Mouse (Mus musculus): Measurements from ENCODE around the gene Ccdc107.

The Ccdc107 gene

DNA sequence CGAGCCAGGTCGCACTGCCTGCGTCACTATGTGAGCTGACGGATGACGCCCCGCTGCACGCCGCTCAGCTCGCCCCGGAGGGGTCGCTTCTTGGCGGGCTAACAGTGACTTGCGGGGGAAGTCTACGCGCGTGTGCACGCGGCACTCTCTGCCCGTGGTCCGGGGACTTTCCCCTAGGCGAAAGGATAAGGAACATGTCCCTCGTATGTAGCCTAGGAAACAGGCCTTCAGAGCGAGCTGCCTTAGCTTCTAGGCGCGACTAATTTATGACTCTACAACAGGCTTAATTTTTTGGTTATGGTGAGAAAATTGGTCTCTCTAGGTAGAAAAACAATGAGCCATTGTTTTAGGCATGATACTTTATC is at the start of gene Ccdc107:
Gene Ccdc107, plus strand, starts transcription at position 80 of the 365 bp plus-strand sequence.
- DNase-seq (ENCODE audit: low read depth, low spot score), result peak; percentile 98

DNA sequence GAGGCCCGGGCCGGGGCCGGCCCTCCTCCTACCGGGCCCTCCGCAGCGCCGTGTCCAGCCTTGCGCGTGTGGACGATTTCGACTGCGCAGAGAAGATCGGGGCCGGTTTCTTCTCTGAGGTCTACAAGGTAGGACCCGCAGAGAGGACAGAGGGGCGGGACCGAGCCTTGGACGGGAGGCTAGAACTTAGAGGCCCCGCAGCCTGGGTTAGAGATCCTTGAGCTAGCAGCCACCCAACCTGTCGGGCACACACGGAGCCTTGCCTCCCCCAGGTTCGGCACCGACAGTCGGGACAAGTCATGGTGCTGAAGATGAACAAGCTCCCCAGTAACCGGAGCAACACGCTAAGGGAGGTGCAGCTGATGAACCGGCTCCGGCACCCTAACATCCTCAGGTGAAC is 49.2 kb upstream of the Ccdc107 start:
- DNase-seq (ENCODE audit: low read depth, low spot score), result peak; percentile 59

DNA sequence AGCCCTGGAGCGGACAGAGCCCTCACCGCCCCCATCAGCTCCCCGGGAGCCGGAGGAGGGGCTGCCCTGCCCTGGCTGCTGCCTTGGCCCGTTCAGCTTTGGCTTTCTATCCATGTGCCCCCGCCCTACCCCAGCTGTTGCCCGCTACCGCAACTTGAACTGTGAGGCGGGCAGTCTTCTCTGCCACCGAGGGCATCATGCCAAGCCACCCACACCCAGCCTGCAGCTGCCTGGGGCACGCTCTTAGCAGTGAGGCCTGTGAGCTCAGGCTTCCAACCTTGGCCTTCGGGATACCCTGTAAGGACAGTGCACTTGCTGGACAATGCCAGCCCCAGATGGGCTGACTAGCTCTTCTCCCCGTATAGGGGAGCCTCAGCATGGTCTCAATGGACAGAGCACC is 45.4 kb upstream of the Ccdc107 start:
- DNase-seq (ENCODE audit: low read depth, low spot score), result no peak

GRCm38 (mm10) chr4:43448554-43448953 is 44.1 kb upstream of the Ccdc107 start:
- no peak for DNase-seq (ENCODE audit: low read depth, low spot score)

GRCm38 (mm10) chr4:43452315-43452714 is 40.4 kb upstream of the Ccdc107 start:
- no peak for DNase-seq (ENCODE audit: low read depth, low spot score)

DNA sequence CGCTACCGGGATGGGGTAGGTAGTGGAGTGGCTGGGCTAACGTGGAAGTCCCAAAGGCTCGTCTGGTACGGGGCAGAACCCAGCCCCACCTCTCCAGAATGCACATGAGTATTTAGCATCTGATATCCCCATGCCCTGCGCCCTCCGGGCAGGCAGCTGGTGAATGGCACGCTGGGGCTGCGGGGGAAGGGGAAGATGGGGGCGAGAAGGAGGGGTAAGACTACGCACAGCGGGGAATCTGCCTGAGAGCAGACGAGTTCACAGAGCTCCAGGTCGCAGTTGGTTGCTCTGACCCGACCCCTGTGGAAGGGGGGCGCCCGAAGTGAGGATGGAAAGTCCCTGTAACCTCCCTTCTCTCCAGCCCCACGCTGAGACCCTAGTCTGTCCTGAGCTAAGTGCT is 39.3 kb upstream of the Ccdc107 start:
- no peak for DNase-seq (ENCODE audit: low read depth, low spot score)

DNA sequence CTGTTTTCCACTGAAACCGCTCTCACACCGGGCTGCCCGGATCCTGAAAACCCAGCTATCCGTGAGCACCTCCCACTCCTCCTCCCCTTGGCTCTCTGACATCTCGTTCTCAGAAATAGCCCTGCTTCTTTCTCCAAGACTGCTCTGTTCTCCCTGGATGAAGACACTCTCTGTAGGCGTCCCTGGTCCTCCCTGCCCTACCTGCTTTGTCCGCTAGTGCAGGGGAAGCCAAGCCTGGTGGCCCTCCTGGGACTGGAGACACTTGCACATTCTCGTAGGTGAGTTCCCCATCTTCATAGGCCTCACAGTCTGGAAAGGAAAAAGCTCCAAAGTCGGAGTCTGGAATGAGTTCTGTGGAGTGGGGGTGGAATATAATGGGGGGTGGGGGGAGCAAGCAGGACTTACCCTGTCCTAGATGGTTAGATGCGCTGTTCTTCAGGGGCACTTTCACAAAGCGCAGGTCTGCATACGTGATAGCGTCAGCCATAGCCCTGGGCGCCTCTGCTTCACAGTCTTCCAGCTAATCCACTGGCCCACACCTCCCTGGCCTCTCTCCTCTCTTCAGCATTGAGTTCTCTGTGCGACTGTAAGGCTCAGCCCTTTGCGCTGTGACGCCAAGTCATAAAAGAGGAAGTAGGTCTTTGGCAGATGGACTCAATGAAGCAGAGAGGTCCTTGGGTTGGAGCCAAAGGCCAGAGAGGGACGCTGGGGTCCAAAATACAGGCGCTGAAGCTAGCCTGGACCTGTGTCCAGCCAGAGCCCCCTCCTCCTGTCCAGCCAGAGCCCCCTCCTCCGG is 38.5 kb upstream of the Ccdc107 start, which contains the start of gene Cd72:
Gene Cd72, minus strand, starts transcription at position 588 of the 796 bp plus-strand sequence.
- no peak for DNase-seq (ENCODE audit: low read depth, low spot score)

DNA sequence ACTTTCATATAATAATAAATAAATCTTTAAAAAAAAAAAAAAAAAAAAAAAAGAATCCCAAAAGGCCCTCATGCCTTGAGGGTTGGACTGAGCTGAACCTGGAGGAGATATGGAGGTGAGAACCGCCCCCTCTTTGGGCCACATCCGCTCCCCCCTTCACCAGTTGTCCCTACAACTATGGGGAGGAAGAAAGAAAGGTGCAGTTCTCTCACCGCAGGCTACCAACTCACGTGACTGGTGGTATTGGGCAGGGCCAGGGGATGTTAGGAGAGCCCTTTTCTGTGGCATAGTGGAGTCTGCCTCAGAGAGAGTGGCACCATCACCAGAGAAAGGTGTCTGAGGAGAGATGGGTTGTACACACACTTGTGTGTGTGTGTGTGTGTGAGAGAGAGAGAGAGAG is 36.2 kb upstream of the Ccdc107 start:
- no peak for DNase-seq (ENCODE audit: low read depth, low spot score)

GRCm38 (mm10) chr4:43457124-43457523 is 35.6 kb upstream of the Ccdc107 start:
- DNase-seq (ENCODE audit: low read depth, low spot score), result no peak

- no peak for DNase-seq (ENCODE audit: low read depth, low spot score)
These were observed 29.6 kb upstream of the Ccdc107 start for GRCm38 (mm10) chr4:43463102-43463501.

GRCm38 (mm10) chr4:43465935-43466334 is 26.8 kb upstream of the Ccdc107 start:
- DNase-seq (ENCODE audit: low read depth, low spot score), result no peak

GRCm38 (mm10) chr4:43466872-43467271 is 25.8 kb upstream of the Ccdc107 start:
- DNase-seq (ENCODE audit: low read depth, low spot score), result no peak

GRCm38 (mm10) chr4:43470301-43470700 is 22.4 kb upstream of the Ccdc107 start:
- DNase-seq (ENCODE audit: low read depth, low spot score), result no peak

- no peak for DNase-seq (ENCODE audit: low read depth, low spot score)
These were observed 19.1 kb upstream of the Ccdc107 start for GRCm38 (mm10) chr4:43473636-43474035.

GRCm38 (mm10) chr4:43476604-43477003 is 16.1 kb upstream of the Ccdc107 start:
- peak; percentile 35 for DNase-seq (ENCODE audit: low read depth, low spot score)

GRCm38 (mm10) chr4:43477857-43478533 is 14.7 kb upstream of the Ccdc107 start:
- peak; percentile 95 for DNase-seq (ENCODE audit: low read depth, low spot score)

DNA sequence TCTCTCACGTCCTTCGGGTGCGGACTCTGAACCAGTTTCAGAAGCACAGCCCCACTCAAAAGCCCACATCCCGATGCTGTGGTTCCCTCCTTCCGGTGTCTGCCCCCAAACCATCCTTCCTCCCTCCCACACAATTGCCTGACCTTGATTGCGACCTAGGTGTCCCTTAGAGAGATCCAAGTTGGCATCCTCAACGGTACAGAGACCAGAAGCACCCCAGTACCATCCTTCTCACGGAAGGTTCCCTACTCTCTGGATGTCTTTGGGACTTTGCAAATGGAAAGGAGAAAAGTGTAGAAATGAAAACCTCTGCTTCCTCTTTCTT is 14.2 kb upstream of the Ccdc107 start:
- no peak for DNase-seq (ENCODE audit: low read depth, low spot score)

DNA sequence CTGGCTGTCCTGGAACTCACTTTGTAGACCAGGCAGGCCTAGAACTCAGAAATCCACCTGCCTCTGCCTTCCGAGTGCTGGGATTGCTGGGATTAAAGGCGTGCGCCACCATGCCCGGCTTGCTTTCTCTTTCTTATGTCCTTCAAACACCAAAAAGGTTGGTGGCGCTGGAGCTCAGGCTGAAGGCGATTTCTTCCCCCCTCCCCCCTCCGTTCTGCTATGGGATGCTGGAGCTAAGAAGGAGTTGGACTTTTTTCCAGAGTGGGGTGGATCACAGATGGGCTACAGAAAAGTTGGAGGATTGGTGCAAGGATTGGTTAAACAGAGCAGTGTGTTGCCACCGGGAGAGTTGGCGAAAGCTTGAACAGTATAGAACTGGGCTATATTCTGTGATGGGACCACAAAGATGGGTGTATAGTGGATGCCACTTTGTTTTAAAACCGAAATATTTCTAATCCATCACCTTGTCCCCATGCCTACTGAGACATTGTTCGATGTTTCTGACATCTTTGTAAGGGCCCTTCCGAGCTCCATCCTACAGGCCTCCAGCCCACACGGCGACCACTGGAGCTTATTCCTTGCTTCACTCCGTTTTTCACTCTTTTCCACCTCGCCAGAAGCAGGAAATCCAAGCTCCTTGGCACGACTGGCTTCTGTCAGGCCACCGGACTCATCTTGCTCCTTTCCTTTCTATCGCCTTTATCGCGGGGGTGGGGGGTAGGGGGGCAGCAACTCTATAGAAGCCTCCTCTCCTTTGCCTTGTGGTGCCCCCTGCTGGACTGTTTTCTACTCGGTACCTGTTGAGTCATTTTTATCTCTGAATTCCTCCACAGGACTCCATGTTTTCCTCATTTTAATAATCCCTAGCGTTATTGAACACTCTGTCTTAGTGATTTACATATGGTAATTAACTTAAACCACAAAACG is 13.5 kb upstream of the Ccdc107 start:
- peak; percentile 78 for DNase-seq (ENCODE audit: low read depth, low spot score)

- DNase-seq (ENCODE audit: low read depth, low spot score), result no peak
These were observed 11.7 kb upstream of the Ccdc107 start for GRCm38 (mm10) chr4:43480985-43481384.

DNA sequence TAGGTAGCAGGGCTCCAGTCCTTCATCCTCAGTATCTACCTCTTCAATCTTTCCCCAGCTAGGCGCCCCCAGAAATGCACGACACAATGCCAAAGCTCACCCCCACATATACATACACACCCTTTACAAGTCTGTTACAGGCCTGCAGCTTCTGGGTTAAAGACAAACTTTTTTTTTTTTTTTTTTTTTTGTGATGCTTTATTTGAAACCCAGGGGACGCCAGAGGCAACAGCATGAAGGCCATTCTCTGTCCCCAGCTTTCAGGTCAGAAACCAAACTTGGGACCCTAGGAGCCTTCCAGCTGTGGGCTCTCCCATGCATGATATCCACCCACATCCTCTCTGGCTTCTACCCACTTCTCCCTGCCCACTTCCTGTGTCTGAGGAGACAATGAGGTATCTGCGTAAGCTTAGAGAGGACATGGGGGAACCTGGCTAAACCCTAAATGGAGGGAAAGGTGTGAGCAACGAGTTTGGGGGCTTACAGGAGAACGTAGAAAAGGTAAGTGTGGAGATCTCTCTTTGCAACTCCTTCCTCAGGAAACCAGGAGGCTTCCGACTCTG is 10.7 kb upstream of the Ccdc107 start:
- DNase-seq (ENCODE audit: low read depth, low spot score), result no peak

DNA sequence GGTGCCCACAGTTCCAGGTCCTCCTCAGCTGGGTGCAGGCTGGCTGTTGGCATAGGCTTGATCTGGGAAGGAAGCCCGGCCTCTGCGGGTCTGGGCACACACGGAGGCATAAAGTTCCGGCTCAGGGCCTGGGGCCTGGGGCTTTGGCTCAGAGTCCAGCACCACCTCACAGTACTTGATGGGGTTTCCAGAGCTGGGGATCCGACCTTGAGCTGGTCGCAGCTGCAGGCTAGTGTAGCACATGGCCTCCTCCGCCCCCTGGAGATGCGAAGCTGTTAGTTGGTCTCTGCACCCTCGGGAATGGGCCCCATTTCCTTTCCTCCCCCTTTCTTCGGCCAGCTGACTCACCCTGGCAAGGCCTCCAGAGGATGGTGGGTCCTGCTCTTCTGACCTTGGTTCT is 10.1 kb upstream of the Ccdc107 start:
- DNase-seq (ENCODE audit: low read depth, low spot score), result no peak
